ENCODE assay signal across 23 mouse cellular contexts in the genomic region with DNA sequence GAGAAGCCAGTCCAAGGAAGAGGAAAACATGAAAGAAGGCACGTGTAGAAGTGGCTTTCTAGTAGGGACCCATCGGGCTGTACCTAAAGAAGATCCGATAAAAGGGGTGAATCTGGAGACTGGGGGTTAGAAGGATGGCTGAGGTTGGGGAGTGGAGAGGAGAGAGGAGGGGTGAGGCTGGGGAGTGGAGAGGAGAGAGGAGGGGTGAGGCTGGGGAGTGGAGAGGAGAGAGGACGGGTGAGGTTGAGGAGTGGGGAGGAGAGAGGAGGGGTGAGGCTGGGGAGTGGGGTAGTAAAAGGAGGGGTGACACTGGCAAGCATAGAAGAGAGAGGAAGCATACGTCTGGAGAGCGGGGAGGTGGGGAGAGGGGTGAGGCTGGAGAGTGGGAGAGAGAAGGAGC. TPM values are rescaled to one million over a fixed set of nuclear protein-coding genes. Genes with fewer than 3 reads are reported as not detected.
A peak's percentile ranks its signal among the peaks of the same experiment; 100 is the strongest.
DNase-seq lines count a peak whose midpoint lies in the region; ATAC-seq lines count a peak whose summit lies in the region.
"Had no signal": no experiment of that assay in that cellular context is flagged by ENCODE, and none has a peak within 500 bp of the region (broad histone marks: within the 10 kb centered on the region; RNA-seq: fewer than 3 reads in every experiment).

No protein-coding gene starts in this region.

- no peaks in the 10 kb centered on the region for H3K4me1 ChIP-seq in embryonic facial prominence, embryonic 11.5 days (ENCODE audit: control insufficient read depth, insufficient read depth, low read length)
- H3K4me1 ChIP-seq in embryonic facial prominence, embryonic 10.5 days = peaks cover 13% of the 10 kb centered on the region
- H3K4me1 ChIP-seq in kidney, embryonic 16.5 days (ENCODE audit: insufficient read depth, low read length) = 0 out of 2 replicates have a peak, but pooled peaks cover 4% of the 10 kb centered on the region
- H3K4me1 ChIP-seq in midbrain, embryonic 14.5 days (ENCODE audit: control insufficient read depth, insufficient read depth, low read length) = no peaks in the 10 kb centered on the region
- H3K4me1 ChIP-seq in midbrain, embryonic 13.5 days (replicated peaks) = 0 out of 2 replicates have a peak, but pooled peaks cover 4% of the 10 kb centered on the region
- H3K4me1 ChIP-seq: forebrain, embryonic 13.5 days had no signal

- H3K4me2 ChIP-seq in embryonic facial prominence, embryonic 11.5 days (ENCODE audit: low read depth, low read length) = no peak overlapping the region
- H3K4me2 ChIP-seq in kidney, embryonic 16.5 days (replicated peaks; ENCODE audit: low read depth, low read length) = no peak overlapping the region
- no peak overlapping the region for H3K4me2 ChIP-seq in midbrain, embryonic 14.5 days (ENCODE audit: low read length)
- H3K4me2 ChIP-seq in midbrain, embryonic 13.5 days (replicated peaks) = no peak overlapping the region
- H3K4me2 ChIP-seq: forebrain, embryonic 13.5 days; intestine, embryonic 15.5 days; limb, embryonic 13.5 days; stomach, embryonic 15.5 days had no signal

- H3K9ac ChIP-seq in embryonic facial prominence, embryonic 11.5 days (replicated peaks; ENCODE audit: low read length) = no peak overlapping the region
- no peak overlapping the region for H3K9ac ChIP-seq in kidney, embryonic 16.5 days (replicated peaks; ENCODE audit: low read length)
- no peak overlapping the region for H3K9ac ChIP-seq in midbrain, embryonic 14.5 days (replicated peaks; ENCODE audit: low read length)
- no peak overlapping the region for H3K9ac ChIP-seq in midbrain, embryonic 13.5 days (replicated peaks)
- H3K9ac ChIP-seq: forebrain, embryonic 13.5 days; intestine, embryonic 15.5 days; limb, embryonic 13.5 days; stomach, embryonic 15.5 days had no signal

- H3K27ac ChIP-seq in embryonic facial prominence, embryonic 11.5 days (replicated peaks; ENCODE audit: low read depth, low read length) = no peak overlapping the region
- no peak overlapping the region for H3K27ac ChIP-seq in embryonic facial prominence, embryonic 10.5 days (replicated peaks)
- no peak overlapping the region for H3K27ac ChIP-seq in kidney, embryonic 16.5 days (ENCODE audit: low read length)
- no peak overlapping the region for H3K27ac ChIP-seq in midbrain, embryonic 14.5 days (replicated peaks; ENCODE audit: low read depth, low read length)
- no peak overlapping the region for H3K27ac ChIP-seq in midbrain, embryonic 13.5 days
- H3K27ac ChIP-seq: forebrain, embryonic 13.5 days; intestine, embryonic 15.5 days; limb, embryonic 13.5 days; midbrain, embryonic 10.5 days; stomach, embryonic 15.5 days had no signal

- no peak for DNase-seq in embryonic facial prominence, embryonic 11.5 days (ENCODE audit: low spot score)
- DNase-seq in embryonic facial prominence, embryonic 10.5 days (ENCODE audit: low spot score) = no peak
- DNase-seq in kidney, postnatal 4 days = no peak
- no peak for DNase-seq in midbrain, embryonic 14.5 days
- DNase-seq in adrenal gland, adult 8-10 months = no peak
- no peak for DNase-seq in thymus, postnatal 4 days
- DNase-seq: cerebellum, adult 8-10 months; gastrocnemius, postnatal 36 days; heart, postnatal 36 days; lung, postnatal 10 days; right cerebral cortex, adult 18-20 months had no signal

- no peaks in the 10 kb centered on the region for H3K9me3 ChIP-seq in embryonic facial prominence, embryonic 11.5 days (replicated peaks; ENCODE audit: control insufficient read depth, low read length)
- H3K9me3 ChIP-seq in embryonic facial prominence, embryonic 10.5 days = no peaks in the 10 kb centered on the region
- no peaks in the 10 kb centered on the region for H3K9me3 ChIP-seq in kidney, embryonic 16.5 days (ENCODE audit: low read length)
- no peaks in the 10 kb centered on the region for H3K9me3 ChIP-seq in midbrain, embryonic 14.5 days (ENCODE audit: control insufficient read depth, low read length)
- H3K9me3 ChIP-seq in midbrain, embryonic 13.5 days = no peaks in the 10 kb centered on the region
- H3K9me3 ChIP-seq: forebrain, embryonic 13.5 days; G1E; intestine, embryonic 15.5 days; limb, embryonic 13.5 days; midbrain, embryonic 10.5 days; stomach, embryonic 15.5 days had no signal

- H3K27me3 ChIP-seq in embryonic facial prominence, embryonic 11.5 days (ENCODE audit: control insufficient read depth, insufficient read depth, low read length) = peaks cover 43% of the 10 kb centered on the region
- peaks cover 87% of the 10 kb centered on the region for H3K27me3 ChIP-seq in embryonic facial prominence, embryonic 10.5 days (replicated peaks; ENCODE audit: low read depth, poor library complexity, severe bottlenecking)
- peaks cover 61% of the 10 kb centered on the region for H3K27me3 ChIP-seq in kidney, embryonic 16.5 days (ENCODE audit: insufficient read depth, low read length)
- peaks cover 55% of the 10 kb centered on the region for H3K27me3 ChIP-seq in midbrain, embryonic 14.5 days (ENCODE audit: control insufficient read depth, insufficient read depth, low read length)
- peaks cover 71% of the 10 kb centered on the region for H3K27me3 ChIP-seq in midbrain, embryonic 13.5 days

- H3K36me3 ChIP-seq in embryonic facial prominence, embryonic 11.5 days (replicated peaks; ENCODE audit: control insufficient read depth, insufficient read depth, low read depth, low read length) = no peaks in the 10 kb centered on the region
- no peaks in the 10 kb centered on the region for H3K36me3 ChIP-seq in embryonic facial prominence, embryonic 10.5 days (replicated peaks)
- H3K36me3 ChIP-seq in kidney, embryonic 16.5 days (ENCODE audit: insufficient read depth, low read length) = no peaks in the 10 kb centered on the region
- no peaks in the 10 kb centered on the region for H3K36me3 ChIP-seq in midbrain, embryonic 14.5 days (ENCODE audit: control insufficient read depth, insufficient read depth, low read length)
- no peaks in the 10 kb centered on the region for H3K36me3 ChIP-seq in midbrain, embryonic 13.5 days
- H3K36me3 ChIP-seq: G1E; intestine, embryonic 15.5 days; limb, embryonic 13.5 days; midbrain, embryonic 10.5 days; stomach, embryonic 15.5 days had no signal

- WGBS in embryonic facial prominence, embryonic 11.5 days = 78% methylated on average over 6 of the region's 6 CpGs
- WGBS in embryonic facial prominence, embryonic 10.5 days = 77% methylated on average over 6 of the region's 6 CpGs
- 86% methylated on average over 6 of the region's 6 CpGs for WGBS in kidney, embryonic 16.5 days
- 75% methylated on average over 6 of the region's 6 CpGs for WGBS in midbrain, embryonic 14.5 days
- WGBS in midbrain, embryonic 13.5 days = 79% methylated on average over 6 of the region's 6 CpGs

- no peak overlapping the region for H3K4me3 ChIP-seq in embryonic facial prominence, embryonic 11.5 days (ENCODE audit: low read depth, low read length)
- H3K4me3 ChIP-seq in embryonic facial prominence, embryonic 10.5 days = no peak overlapping the region
- H3K4me3 ChIP-seq in kidney, embryonic 16.5 days (ENCODE audit: low read length) = no peak overlapping the region
- H3K4me3 ChIP-seq in midbrain, embryonic 14.5 days (replicated peaks; ENCODE audit: low read depth, low read length) = no peak overlapping the region
- no peak overlapping the region for H3K4me3 ChIP-seq in midbrain, embryonic 13.5 days (replicated peaks)
- H3K4me3 ChIP-seq: forebrain, embryonic 13.5 days; intestine, embryonic 15.5 days; limb, embryonic 13.5 days; midbrain, embryonic 10.5 days; stomach, embryonic 15.5 days had no signal

- ATAC-seq in embryonic facial prominence, embryonic 11.5 days (replicated peaks; ENCODE audit: insufficient number of reproducible peaks, low FRiP score, low TSS enrichment, low read depth) = 0 out of 2 replicates have a peak, but pooled peaks have one; percentile 60
- 0 out of 2 replicates have a peak, but pooled peaks have one; percentile 37 for ATAC-seq in kidney, embryonic 16.5 days (ENCODE audit: low FRiP score, low TSS enrichment)
- ATAC-seq in midbrain, embryonic 14.5 days (ENCODE audit: low FRiP score, low TSS enrichment) = peak; percentile 55; the same call in 1 of the 2 replicates
- ATAC-seq in midbrain, embryonic 13.5 days = no peak
- ATAC-seq: CD4-positive, CD25-positive, alpha-beta regulatory T cell, adult 4 months; forebrain, embryonic 13.5 days; intestine, embryonic 15.5 days had no signal

RNA-seq across cellular contexts. Expression of a gene that starts 3.8 kb away (rescaled TPM):
- polyA plus RNA-seq in embryonic facial prominence, embryonic 11.5 days (2014; fragmentation: Nextera tagmentation; extraction: Ambion mirVana) = not detected in 2 replicates
- not detected in 2 replicates for polyA plus RNA-seq in embryonic facial prominence, embryonic 10.5 days (2016; fragmentation: Nextera tagmentation; extraction: Ambion mirVana)
- not detected in 2 replicates for polyA plus RNA-seq in kidney, embryonic 16.5 days (2015; fragmentation: Nextera tagmentation; extraction: Ambion mirVana)
- not detected in 2 replicates for polyA plus RNA-seq in midbrain, embryonic 14.5 days (2014; fragmentation: Nextera tagmentation; extraction: Ambion mirVana)
- polyA plus RNA-seq in midbrain, embryonic 13.5 days (2015; fragmentation: Nextera tagmentation; extraction: Ambion mirVana) = 0.13 TPM in 1 of 2 replicates, not detected in the other
- total RNA-seq in adrenal gland, adult 8-10 months (2022) = not detected
- total RNA-seq: adrenal gland, postnatal 4 days; G1E; gastrocnemius, postnatal 36 days; heart, postnatal 36 days had no signal
- polyA plus RNA-seq: CD4-positive, CD25-positive, alpha-beta regulatory T cell, adult 4 months; forebrain, embryonic 13.5 days; G1E; intestine, embryonic 15.5 days; kidney, embryonic 14.5 days; limb, embryonic 13.5 days; midbrain, embryonic 10.5 days; small intestine, adult 2 months; stomach, embryonic 15.5 days had no signal

RNA-seq across cellular contexts. Expression of a gene that starts 36.6 kb away (rescaled TPM):
- 0.71 TPM in 1 of 2 replicates, not detected in the other for polyA plus RNA-seq in embryonic facial prominence, embryonic 11.5 days (2014; fragmentation: Nextera tagmentation; extraction: Ambion mirVana)
- polyA plus RNA-seq in embryonic facial prominence, embryonic 10.5 days (2016; fragmentation: Nextera tagmentation; extraction: Ambion mirVana) = 0.09 and 0.25 TPM in 2 replicates
- polyA plus RNA-seq in kidney, embryonic 16.5 days (2015; fragmentation: Nextera tagmentation; extraction: Ambion mirVana) = 0.23 and 0.39 TPM in 2 replicates
- 0.57 and 0.70 TPM in 2 replicates for polyA plus RNA-seq in midbrain, embryonic 14.5 days (2014; fragmentation: Nextera tagmentation; extraction: Ambion mirVana)
- 0.15 and 0.23 TPM in 2 replicates for polyA plus RNA-seq in midbrain, embryonic 13.5 days (2015; fragmentation: Nextera tagmentation; extraction: Ambion mirVana)
- 1 to 10 TPM in 1 of 4 experiments, under 1 TPM in 3; 0.38 to 1.7 (median 0.50) TPM for total RNA-seq in adrenal gland, adult 8-10 months (2022)
- total RNA-seq: adrenal gland, postnatal 4 days; G1E had no signal
- polyA plus RNA-seq: CD4-positive, CD25-positive, alpha-beta regulatory T cell, adult 4 months; G1E; small intestine, adult 2 months; stomach, embryonic 15.5 days had no signal
